Mouse (Mus musculus) kidney, embryonic 16.5 days (tissue): Measurements from ENCODE around the gene Patz1. TPM values are rescaled to one million over a fixed set of nuclear protein-coding genes. Genes with fewer than 3 reads are reported as not detected.
A peak's percentile ranks its signal among the peaks of the same experiment; 100 is the strongest.

Source experiments
- ATAC-seq: fragments of 200-750 bp; cut with Nextera tagmentation; 2 replicates; pipeline ENCODE4 v1.8.0; 2017; ENCODE audit warnings: moderate TSS enrichment; ENCODE audit not compliant: low FRiP score, low TSS enrichment
- H3K27ac ChIP-seq: fragments of 300-500 bp; sonication (generic); 2 replicates; pipeline ENCODE4 v1.5.1; 2014; ENCODE audit warnings: low read length
- H3K27me3 ChIP-seq: fragments of 300-500 bp; sonication (generic); 2 replicates; pipeline ENCODE4 v1.6.1; 2014; ENCODE audit warnings: low read length, control low read depth, mixed read lengths; ENCODE audit not compliant: insufficient read depth
- H3K36me3 ChIP-seq: fragments of 300-500 bp; sonication (generic); 2 replicates; pipeline ENCODE4 v1.6.1; 2014; ENCODE audit warnings: low read length, control low read depth, mixed read lengths; ENCODE audit not compliant: insufficient read depth
- H3K4me1 ChIP-seq: fragments of 300-500 bp; sonication (generic); 2 replicates; pipeline ENCODE4 v1.6.1; 2014; ENCODE audit warnings: low read length, control low read depth, mixed read lengths; ENCODE audit not compliant: insufficient read depth
- H3K4me2 ChIP-seq: fragments of 300-500 bp; sonication (generic); replicated peaks from 2 replicates; pipeline ENCODE4 v1.6.1; 2014; ENCODE audit warnings: low read depth, low read length
- H3K4me3 ChIP-seq: fragments of 300-500 bp; sonication (generic); 2 replicates; pipeline ENCODE4 v1.5.1; 2014; ENCODE audit warnings: mild to moderate bottlenecking, low read length
- H3K9ac ChIP-seq: fragments of 300-500 bp; sonication (generic); replicated peaks from 2 replicates; pipeline ENCODE4 v1.6.1; 2014; ENCODE audit warnings: low read length
- H3K9me3 ChIP-seq: fragments of 300-500 bp; sonication (generic); 2 replicates; pipeline ENCODE4 v1.6.1; 2016; ENCODE audit warnings: low read length, control low read depth
- WGBS: fragments of 180-500 bp; shearing (Covaris S2); extraction: QIAGEN DNeasy Blood & Tissue Kit; methylation state at CpG from one replicate; pipeline ENCODE4 v1.1.7; 2014; 5-methylcytosine and 5-hydroxymethylcytosine counted together
- polyA plus RNA-seq: library from polyadenylated mRNA; unstranded; fragments of >200 nt; fragmentation: Nextera tagmentation; extraction: Ambion mirVana; gene quantifications from 2 replicates; pipeline ENCODE4 v1.2.1, GENCODE M21; 2015

Patz1 gene
- polyA plus RNA-seq, 1 experiment from 2014 or later = 49.5 TPM

- no peaks in the 10 kb centered on the region for H3K9me3 ChIP-seq
- peaks cover 89% of the 10 kb centered on the region for H3K36me3 ChIP-seq
- H3K4me2 ChIP-seq = no peak overlapping the region
- H3K4me1 ChIP-seq = peaks cover 6% of the 10 kb centered on the region; the same call in 1 of the 2 replicates
- H3K27me3 ChIP-seq = no peaks in the 10 kb centered on the region
- 97% methylated on average over 5 of the region's 5 CpGs for WGBS
- no peak for ATAC-seq
- H3K27ac ChIP-seq = no peak overlapping the region
- no peak overlapping the region for H3K9ac ChIP-seq
- no peak overlapping the region for H3K4me3 ChIP-seq
These were observed 12.4 kb downstream of the Patz1 start for GRCm38 (mm10) chr11:3301075-3301474.

- H3K36me3 ChIP-seq = peaks cover 89% of the 10 kb centered on the region
- peaks cover 3% of the 10 kb centered on the region; the same call in 1 of the 2 replicates for H3K4me1 ChIP-seq
- ATAC-seq = no peak
- no peaks in the 10 kb centered on the region for H3K9me3 ChIP-seq
- 90% methylated on average over 4 of the region's 4 CpGs for WGBS
- no peak overlapping the region for H3K4me2 ChIP-seq
- H3K4me3 ChIP-seq = no peak overlapping the region
- no peak overlapping the region for H3K27ac ChIP-seq
- H3K9ac ChIP-seq = no peak overlapping the region
- no peaks in the 10 kb centered on the region for H3K27me3 ChIP-seq
These were observed 13.7 kb downstream of the Patz1 start for GRCm38 (mm10) chr11:3302385-3302784.

DNA sequence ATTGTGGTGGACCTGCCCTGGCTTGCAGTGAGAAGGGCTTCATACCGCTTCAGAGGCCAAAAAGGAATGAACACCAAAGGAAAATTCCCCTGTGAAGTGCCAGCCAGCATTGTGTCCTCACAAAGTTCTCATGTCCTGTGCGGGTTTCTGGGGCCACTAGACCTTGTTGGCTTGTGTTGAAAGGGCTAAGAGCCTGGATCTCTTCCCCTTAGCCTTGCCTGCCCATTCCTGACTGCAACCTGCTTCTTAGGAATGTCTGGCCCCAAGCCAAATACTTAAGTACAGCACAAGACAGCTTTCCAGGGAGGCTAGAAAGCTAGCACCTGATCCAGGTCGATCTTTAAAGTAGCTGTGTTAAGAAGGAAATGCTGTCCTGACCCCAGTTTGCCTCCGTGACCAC is 14.1 kb downstream of the Patz1 start:
- no peaks in the 10 kb centered on the region; the same call in 1 of the 2 replicates for H3K4me1 ChIP-seq
- no peak overlapping the region for H3K9ac ChIP-seq
- no peak overlapping the region for H3K4me3 ChIP-seq
- no peaks in the 10 kb centered on the region for H3K9me3 ChIP-seq
- H3K27ac ChIP-seq = no peak overlapping the region
- H3K36me3 ChIP-seq = peaks cover 89% of the 10 kb centered on the region
- no peaks in the 10 kb centered on the region for H3K27me3 ChIP-seq
- 0 out of 2 replicates have a peak, but pooled peaks have one; percentile 43 for ATAC-seq
- 60% methylated on average over 4 of the region's 4 CpGs for WGBS
- no peak overlapping the region for H3K4me2 ChIP-seq

- H3K9ac ChIP-seq = no peak overlapping the region
- 93% methylated on average over 4 of the region's 4 CpGs for WGBS
- H3K27ac ChIP-seq = no peak overlapping the region
- no peak overlapping the region for H3K4me3 ChIP-seq
- peaks cover 90% of the 10 kb centered on the region for H3K36me3 ChIP-seq
- no peaks in the 10 kb centered on the region for H3K4me1 ChIP-seq
- H3K27me3 ChIP-seq = no peaks in the 10 kb centered on the region
- no peaks in the 10 kb centered on the region for H3K9me3 ChIP-seq
- H3K4me2 ChIP-seq = no peak overlapping the region
- no peak for ATAC-seq
These were observed 17.1 kb downstream of the Patz1 start for GRCm38 (mm10) chr11:3305821-3306220.

DNA sequence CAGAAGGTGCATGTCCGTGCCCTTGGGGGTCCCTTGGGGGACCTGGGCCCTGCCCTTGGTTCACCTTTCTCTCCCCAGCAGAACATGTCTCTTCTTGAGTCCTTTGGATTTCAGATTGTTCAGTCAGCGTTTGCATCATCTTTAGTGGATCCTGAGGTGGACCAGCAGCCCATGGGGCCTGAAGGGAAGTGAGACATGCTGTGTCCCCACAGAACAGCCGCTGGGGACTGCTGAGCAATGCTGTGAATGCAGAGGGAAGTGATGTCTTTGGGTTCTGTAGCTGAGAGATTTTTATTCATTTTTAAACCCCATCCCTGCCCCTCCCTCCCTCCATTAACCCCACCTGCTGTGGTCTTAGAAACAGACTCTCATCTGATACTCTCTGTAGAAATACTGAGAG is 19.2 kb downstream of the Patz1 start:
- Histone ChIP-seq H3K4me3 (no peak overlapping the region), H3K4me2 (no peak overlapping the region), H3K36me3 (peaks cover 86% of the 10 kb centered on the region), H3K9me3 (no peaks in the 10 kb centered on the region), H3K4me1 (no peaks in the 10 kb centered on the region), H3K27me3 (no peaks in the 10 kb centered on the region), H3K27ac (no peak overlapping the region), H3K9ac (no peak overlapping the region)
- 86% methylated on average over 3 of the region's 3 CpGs for WGBS
- no peak for ATAC-seq

DNA sequence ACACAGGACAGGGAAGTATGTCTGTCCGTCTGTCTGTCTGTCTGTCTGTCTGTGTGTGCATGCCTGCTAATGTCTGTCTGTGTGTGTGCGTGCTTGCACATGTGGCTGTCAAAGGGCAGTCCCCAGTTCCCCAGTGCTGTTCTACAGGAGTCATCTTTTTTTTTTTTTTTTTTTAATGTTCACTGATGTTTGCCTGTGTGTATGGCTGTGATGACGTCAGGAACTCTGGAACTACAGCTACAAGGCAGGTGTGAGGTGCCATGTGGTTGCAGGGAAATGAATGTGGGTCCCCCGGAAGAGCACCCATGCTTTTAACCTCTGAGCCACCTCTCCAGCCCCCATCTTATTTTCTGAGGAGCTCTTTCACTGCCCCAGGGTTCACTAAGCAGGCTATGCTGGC is 21.2 kb downstream of the Patz1 start:
- H3K36me3 ChIP-seq = peaks cover 72% of the 10 kb centered on the region
- no peak overlapping the region for H3K27ac ChIP-seq
- no peak overlapping the region for H3K4me3 ChIP-seq
- H3K9ac ChIP-seq = no peak overlapping the region
- WGBS = 91% methylated on average over 4 of the region's 4 CpGs
- no peak for ATAC-seq
- H3K4me1 ChIP-seq = no peaks in the 10 kb centered on the region
- no peaks in the 10 kb centered on the region for H3K9me3 ChIP-seq
- H3K27me3 ChIP-seq = no peaks in the 10 kb centered on the region
- no peak overlapping the region for H3K4me2 ChIP-seq

DNA sequence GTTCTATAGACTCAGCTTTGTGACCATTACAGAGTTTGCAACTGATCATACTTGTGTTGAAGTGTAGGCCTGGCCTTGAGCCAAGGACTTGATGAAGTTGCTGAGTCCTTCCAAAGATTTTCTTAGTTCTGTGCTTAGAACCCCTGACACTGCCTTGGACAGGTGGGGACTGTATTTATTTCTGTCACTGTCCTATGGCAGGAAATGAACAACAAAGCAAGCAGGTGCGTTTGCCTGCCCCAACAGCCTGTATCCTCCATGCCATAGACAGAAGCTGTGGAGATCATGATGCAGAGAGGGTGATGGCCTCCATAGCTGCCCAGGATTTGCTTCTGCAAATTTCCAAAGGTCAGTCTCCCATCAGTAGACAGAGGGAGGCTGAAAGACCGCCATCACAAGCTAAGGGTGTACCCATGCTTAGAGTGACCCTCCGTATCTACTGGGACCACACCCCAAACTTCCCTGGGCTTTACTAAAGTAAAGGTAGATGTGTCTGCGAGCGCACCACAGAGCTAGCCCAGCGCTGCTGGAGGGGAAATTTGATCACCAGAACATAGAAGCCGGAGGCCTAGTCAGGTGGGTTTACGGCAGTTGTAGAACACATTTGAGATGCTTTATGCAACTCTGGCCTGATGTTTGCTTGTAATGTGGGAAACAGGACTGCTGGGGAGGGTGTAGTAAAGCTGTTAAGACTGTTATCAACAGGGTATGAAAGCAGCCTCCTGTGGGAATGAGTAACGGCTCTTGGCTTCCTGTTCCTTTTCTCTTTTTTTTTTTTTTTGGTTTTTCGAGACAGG is 22.3 kb downstream of the Patz1 start:
- ATAC-seq = no peak
- WGBS = 85% methylated on average over 10 of the region's 10 CpGs
- peaks cover 63% of the 10 kb centered on the region for H3K36me3 ChIP-seq

DNA sequence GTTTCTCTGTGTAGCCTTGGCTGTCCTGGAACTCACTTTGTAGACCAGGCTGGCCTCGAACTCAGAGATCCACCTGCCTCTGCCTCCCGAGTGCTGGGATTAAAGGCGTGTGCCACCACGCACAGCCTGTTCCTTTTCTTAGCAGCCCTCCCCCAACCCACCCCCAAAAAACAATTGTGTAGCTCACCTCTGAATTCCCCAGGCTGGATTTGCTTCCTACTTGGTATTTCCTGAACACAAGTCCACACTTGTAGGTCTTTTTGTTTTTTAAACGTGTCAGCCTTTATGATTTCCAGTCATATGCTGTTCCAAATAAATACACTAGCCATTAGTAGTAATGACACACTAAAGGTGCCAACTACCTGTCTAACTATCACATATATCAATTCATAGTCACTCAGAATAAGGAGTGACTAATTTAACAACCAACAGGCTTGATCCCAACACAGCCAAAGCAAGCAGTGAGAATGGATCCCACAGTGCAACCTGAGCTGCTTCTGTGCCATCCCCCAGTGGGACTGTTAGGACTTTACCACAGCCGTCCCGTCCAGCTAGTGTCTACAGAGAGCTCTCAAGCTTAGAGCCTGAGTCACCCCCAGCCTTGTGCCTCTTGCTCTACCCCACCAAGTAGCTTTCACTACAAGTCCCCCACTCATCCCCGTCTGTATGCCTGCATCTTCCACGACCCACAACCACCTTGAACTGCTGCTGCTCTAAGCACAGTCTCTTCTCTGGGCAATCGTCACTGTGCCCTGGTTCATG is 23.1 kb downstream of the Patz1 start:
- H3K4me2 ChIP-seq = no peak overlapping the region
- ATAC-seq = no peak
- peaks cover 56% of the 10 kb centered on the region for H3K36me3 ChIP-seq

More for the DNA sequence above, 22.3 kb downstream of the Patz1 start:
- Histone ChIP-seq H3K27ac (no peak overlapping the region), H3K27me3 (no peaks in the 10 kb centered on the region), H3K4me1 (no peaks in the 10 kb centered on the region), H3K4me3 (no peak overlapping the region), H3K9me3 (no peaks in the 10 kb centered on the region), H3K9ac (no peak overlapping the region), H3K4me2 (no peak overlapping the region)

GRCm38 (mm10) chr11:3313294-3313693 is 24.6 kb downstream of the Patz1 start:
- 84% methylated on average over 1 of the region's 1 CpGs for WGBS
- peaks cover 41% of the 10 kb centered on the region for H3K36me3 ChIP-seq
- no peaks in the 10 kb centered on the region for H3K9me3 ChIP-seq
- no peak overlapping the region for H3K9ac ChIP-seq
- no peak for ATAC-seq
- H3K27me3 ChIP-seq = no peaks in the 10 kb centered on the region
- no peak overlapping the region for H3K4me2 ChIP-seq
- H3K4me3 ChIP-seq = no peak overlapping the region
- no peak overlapping the region for H3K27ac ChIP-seq
- H3K4me1 ChIP-seq = no peaks in the 10 kb centered on the region

More for the DNA sequence above, 23.1 kb downstream of the Patz1 start:
- H3K9me3 ChIP-seq = no peaks in the 10 kb centered on the region
- no peaks in the 10 kb centered on the region for H3K4me1 ChIP-seq
- H3K9ac ChIP-seq = no peak overlapping the region
- H3K27me3 ChIP-seq = no peaks in the 10 kb centered on the region
- no peak overlapping the region for H3K27ac ChIP-seq
- H3K4me3 ChIP-seq = no peak overlapping the region
- WGBS = 82% methylated on average over 9 of the region's 10 CpGs

GRCm38 (mm10) chr11:3314148-3314547 is 25.5 kb downstream of the Patz1 start:
- H3K9ac ChIP-seq = no peak overlapping the region
- 42% methylated on average over 2 of the region's 2 CpGs for WGBS
- H3K4me3 ChIP-seq = no peak overlapping the region
- no peaks in the 10 kb centered on the region for H3K9me3 ChIP-seq
- H3K4me2 ChIP-seq = no peak overlapping the region
- ATAC-seq = peak; percentile 56; the same call in 1 of the 2 replicates
- H3K36me3 ChIP-seq = peaks cover 32% of the 10 kb centered on the region
- no peaks in the 10 kb centered on the region for H3K4me1 ChIP-seq
- no peak overlapping the region for H3K27ac ChIP-seq
- H3K27me3 ChIP-seq = no peaks in the 10 kb centered on the region
